Mouse (Mus musculus) kidney, postnatal 14 days (tissue): ENCODE measurements around the gene Ccdc190.
A peak's percentile ranks its signal among the peaks of the same experiment; 100 is the strongest.

Experiments
- DNase-seq: peaks from one replicate; pipeline ENCODE4 v3.0.0; 2022; ENCODE audit warnings: mixed read lengths

The Ccdc190 gene

DNA sequence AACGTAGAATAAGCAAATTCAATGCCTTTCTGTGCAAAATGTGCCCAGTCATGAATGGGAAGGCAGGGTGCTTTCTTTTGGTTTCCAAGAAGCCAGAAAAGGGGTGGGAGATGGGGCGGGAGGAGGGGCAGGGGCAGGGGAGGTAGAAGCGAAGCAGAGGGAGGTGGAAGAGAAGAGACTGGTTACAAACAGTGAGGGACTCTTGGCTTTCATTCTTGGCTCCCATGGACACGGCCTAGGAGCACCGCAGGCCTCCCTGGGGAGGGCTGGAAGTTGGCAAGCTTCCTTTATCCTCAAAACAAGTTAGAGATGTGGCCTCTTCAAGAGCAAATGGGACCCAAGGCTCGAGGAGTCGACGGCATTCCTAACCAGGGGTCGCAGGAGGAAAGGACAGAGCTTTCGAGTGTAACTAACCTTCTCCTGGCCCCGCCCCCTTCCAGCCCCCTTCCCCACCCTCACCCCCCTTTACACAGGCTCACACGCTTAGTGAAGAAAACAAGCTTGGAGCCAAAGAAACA lies at the start of gene Ccdc190:
TSS of gene Ccdc190 (plus strand) at position 195 of the 518 bp plus-strand sequence.
- peak; percentile 48 for DNase-seq

DNA sequence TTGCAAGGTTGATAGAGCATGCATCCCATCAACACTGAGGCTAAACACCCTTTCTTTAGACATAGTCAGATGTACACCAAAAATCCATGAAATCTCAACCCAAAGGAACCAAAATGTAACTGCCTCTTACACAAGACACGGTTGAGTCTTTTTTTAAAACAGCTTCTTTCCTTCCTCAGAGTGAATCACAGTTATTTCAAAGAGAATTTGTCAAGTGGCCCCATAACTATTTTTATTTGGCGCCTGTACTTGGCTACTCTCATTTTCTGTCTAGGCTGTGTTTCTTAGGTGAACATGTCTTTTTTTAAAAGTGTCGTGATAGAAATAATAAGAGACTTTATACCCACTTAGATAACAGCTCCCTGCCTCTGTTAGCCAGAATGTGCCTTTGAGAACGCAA lies 49.4 kb upstream of the Ccdc190 start:
- DNase-seq, result no peak

DNA sequence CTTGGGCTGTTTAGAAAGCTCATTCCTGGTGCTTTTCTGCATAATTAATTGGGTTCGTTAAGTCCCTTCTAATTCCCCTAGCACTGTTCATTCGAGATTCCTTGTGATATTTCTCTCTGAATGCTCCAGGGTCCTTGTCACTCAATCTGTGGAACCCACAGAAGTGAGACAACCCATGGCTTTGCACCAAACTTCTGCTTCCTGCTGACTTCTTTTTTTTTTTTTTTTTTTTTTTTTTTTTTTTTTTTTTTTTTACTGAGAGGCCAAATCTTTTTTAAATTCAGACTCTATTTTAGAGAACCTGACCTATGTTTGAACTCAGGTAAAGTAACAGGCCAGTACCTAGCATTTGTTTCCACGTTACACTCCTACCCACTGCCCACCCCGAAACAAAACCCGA lies 48.3 kb upstream of the Ccdc190 start:
- DNase-seq, result no peak

DNA sequence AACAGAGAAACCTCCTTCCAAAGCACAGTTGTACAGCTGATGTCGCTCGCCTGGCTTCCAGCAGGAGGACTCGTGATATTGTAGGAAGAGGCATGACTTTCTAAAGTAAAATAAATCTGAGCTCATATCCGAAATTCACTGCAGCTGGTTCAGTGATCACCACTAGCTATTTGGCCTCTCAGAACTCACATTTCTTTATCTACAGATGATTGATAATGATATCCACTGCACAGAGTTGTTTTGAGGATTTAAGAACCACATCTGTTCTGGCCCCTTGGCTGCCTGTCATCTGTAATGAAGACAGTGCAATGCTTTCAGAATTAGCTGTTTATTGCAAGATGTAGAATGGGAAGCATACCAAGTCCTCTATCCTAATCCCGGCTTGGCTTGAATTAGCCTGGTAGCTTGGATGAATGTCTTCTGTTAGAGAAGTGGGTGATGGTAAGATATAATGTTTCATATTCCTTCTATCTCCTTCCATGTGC lies 45.3 kb upstream of the Ccdc190 start:
- no peak for DNase-seq

DNA sequence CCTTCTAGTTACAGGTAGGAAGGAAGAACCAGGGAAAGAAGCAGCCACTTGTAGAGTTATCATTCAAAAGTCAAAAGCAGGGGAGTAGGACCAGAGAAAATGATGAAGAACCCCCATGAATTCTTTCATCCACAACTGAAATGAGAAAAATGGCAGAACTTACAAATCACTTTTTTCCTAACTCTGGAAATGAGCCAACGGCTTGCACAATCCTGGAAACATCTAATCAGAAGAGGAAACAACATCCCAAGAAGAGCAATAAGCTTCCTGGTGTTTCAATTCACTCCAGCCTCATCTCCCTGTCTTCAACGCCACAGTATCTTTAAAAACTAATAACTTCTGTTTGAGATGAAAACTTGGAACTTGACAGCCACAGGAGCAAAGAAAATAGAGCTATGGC lies 39.2 kb upstream of the Ccdc190 start:
- DNase-seq, result no peak

DNA sequence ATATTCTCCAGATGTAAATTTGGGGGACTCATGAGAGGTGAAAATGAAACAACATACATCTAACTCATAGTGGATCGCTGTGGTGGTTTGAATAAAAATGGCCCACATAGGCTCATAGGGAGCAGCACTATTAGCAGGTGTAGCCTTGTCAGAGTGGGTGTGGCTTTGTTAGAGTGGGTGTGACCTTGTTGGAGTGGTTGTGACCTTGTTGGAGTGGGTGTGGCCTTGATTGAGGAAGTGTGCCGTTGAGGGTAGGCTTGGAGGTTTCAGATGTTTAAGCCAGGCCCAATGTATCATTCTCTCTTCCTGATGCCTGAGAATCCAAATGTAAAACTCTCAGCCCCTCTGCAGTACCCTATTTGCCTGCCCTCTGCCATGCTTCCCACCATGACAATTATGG lies 34.5 kb upstream of the Ccdc190 start:
- no peak for DNase-seq

DNA sequence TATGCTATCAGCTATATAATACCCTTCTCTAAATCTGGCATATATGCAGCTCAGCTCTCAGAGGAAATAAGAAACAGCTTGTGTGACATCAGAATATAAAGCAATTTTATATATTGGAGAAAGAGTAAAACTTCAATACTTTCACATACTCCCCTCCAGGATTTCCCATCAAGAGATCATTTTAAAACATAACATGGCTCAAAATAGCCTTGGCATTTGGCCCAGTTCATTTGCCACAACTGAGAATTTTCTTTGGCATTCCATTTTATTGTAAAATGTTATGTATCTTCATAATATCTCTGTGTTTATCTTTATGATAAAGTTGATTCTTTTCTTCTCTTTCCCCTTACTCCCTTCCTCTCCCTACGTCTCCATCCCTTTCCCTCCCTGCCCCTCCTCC lies 32.8 kb upstream of the Ccdc190 start:
- no peak for DNase-seq

DNA sequence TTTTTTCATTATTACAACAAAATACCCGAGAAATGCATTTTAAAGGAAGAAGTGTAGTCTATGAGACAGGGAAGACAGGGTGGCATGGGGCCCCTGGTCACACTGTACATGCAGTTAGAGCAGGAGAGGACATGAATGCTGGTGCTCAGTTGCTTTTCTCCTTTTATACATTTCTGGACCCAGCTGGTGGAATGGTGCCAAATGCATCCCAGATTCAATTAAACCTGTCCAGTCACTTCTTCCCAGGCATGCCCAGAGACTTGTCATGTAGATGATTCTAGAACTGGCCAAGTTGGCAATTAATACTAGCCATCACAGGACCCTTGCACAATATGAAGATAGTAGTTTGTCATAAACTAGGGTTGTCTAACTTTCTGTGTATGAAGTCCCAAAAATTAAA lies 30.5 kb upstream of the Ccdc190 start:
- no peak for DNase-seq

DNA sequence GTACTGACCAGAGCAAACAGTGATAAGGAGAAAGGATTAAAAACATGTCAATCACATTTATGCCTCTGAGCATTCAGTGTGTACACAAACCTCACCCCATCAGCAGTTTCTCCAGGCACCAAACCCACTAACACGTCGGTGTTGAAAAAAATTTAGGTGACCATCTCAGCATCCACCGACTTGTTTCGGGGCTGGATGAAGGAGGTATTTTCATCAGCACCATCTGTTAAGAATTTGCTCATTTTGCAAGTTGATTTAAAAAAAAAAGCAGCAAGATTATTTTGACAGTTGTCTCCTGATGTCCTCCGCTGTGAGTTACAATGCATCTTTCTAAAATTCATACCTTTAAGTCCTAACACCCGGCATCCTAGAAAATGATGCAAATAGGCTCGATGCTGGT lies 29.8 kb upstream of the Ccdc190 start:
- no peak for DNase-seq

DNA sequence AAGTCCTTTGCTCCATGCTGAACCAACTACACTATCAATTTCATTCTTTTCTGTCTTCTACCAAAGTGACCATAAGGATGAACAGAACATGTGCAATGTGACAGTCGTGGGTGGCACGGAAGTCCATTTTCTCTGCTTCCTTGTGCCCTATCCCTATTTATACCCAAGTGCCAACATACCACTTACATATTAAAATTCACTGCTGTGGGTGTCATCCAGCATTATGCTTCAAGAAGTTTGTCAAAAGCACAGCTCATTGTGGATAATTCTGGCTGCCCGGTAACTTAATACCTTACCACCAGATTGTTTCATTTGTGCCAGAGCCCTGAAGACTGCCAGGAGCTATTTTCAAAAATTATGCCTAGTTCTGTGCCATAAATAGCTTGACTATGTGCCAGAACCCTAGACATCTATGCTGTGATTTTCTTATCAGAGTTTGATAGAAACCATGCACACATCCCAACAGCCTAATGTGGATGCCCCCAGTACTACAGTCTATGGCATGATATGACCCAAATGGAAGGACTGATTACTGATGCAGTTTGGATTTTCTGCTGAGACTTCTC lies 27.6 kb upstream of the Ccdc190 start:
- DNase-seq, result no peak

DNA sequence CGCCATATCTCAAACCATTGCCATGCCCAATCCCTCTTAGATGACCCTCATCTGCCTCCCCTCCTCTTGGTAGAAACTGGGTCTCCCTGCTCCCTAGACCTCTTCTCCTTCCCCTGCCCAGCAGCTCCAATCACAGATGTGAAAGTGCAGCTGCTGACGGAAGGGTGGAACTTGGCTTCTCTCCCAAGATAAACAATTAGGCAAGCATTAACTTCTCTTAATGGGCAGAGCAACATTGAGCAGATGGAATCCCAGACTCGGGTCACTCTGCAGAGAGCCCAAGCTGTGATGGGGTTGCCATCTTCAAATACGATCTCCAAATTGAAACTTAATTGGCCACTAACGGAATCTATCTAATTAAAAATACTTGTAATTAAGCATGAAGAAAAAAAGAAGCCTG lies 19.3 kb upstream of the Ccdc190 start:
- no peak for DNase-seq

DNA sequence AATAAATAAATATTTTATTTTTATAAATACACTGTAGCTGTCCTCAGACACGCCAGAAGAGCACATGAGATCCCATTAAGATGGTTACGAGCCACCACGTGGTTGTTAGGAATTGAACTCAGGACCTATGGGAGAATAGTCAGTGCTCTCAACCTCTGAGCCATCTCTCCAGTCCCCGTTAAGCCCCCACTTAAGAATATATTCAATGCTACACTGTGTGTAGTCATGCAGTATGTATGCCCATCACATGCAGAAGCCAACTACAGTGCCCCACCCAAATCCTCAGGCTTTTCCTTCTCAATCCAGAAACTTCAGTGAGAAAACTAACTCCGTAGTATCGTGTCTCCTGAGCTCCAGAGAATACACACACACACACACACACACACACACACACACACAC lies 18.8 kb upstream of the Ccdc190 start:
- DNase-seq, result no peak

DNA sequence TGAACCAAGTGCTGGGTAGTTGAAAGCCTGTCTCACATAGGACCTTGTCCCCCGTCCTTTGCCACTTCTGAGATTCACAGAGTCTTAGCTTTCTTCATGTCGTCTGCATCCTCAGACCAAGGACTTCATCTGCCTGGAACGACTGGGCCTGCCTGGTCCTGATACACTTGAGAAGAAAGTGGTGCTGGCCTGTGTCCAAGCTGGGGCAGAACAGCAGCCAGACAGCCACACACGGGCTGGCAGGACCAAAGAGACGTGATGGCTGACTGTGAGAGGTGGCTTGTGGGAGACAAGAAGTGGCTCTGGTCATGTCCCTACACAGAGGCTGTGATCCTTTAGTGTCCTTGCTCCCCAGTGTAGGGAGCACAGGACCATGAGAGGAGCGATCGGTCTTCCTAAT lies 17.7 kb upstream of the Ccdc190 start:
- no peak for DNase-seq

DNA sequence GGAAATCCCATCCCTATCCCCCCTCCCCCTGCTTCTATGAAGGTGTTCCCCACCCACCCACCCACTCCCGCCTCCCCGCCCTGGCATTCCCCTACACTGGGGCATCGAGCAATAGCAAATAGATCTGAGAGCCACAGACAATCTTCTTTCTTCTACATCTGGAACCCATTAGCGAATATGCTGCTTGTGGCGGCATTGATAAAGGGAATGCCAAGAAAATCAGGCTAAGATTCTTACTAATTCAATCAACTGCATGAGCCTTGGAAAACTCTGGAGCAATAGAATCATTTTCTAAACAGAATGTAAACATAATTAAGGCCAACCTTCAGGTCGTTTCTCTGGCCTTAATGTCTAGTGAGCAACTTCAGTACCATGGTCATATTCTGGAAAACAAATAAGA lies 16.9 kb upstream of the Ccdc190 start:
- no peak for DNase-seq

DNA sequence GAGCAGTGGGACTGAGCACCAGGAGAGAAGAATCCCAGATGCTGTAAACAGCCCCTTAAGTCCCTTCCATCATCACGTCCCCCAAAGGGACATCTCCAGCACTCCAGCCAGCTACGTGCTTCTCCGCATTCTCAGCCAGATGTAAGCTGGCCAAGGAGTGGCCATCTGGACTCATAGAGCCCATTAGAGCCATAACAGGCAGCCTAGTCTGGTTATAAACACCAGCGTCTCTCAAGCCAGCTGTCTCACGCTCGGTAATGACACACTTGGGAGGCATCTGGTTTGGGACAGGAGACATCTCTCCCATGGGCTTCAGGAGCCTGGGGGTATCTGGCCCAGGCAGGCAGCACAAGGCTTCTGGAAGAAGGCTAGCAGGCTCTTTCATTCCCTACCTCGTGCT lies 11.8 kb upstream of the Ccdc190 start:
- DNase-seq, result no peak

DNA sequence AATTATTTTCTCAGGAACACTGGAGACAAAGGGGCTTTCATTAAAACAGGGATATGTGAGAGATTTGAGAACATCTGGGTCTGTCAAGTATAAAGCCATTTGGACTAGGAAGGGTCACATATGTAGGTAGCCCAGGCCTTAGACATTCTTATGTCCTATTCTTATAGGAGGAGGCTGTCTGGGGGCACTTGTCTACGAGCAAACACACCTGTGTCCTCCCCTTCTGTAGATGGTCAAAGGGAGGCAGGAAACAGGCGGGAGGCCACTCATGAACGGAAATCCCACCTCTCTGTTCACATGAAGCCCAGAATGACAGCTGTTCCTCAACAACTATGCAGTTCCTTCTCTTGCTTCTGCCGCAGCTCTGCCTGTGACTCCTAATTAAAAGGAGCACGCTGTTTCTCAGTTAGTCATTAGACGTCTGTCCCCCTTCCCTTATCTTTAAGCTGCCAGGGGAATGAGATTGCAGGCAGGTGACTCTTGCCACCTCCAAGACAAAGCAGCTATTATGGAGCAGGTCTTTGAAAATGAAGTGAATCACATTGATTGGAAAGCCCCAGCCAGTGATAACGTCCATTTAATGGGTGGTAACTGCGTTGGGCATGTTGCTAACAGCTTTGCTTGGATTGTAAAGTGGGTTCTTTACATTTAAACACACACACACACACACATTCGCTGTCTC lies 11.2 kb upstream of the Ccdc190 start:
- no peak for DNase-seq

DNA sequence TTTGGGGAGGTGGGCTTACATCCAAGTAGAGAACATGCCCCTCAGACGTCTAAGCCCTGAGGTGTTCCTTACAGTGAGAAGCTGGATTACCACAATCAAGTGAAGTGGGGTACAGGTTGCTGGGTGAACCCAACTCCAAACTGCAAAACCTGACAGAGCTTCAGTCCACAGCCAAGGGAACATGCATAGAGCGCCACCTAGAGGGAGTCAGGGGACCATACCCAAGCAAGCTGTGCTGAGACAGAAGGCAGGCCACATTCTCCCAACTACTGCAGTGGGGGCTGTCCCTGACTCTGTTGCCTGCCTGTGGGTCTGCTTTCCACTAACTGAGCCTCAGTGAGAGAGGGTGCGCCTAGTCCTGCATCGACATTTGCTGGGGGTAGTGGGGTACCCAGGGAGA lies 10.4 kb upstream of the Ccdc190 start:
- DNase-seq, result peak; percentile 45

DNA sequence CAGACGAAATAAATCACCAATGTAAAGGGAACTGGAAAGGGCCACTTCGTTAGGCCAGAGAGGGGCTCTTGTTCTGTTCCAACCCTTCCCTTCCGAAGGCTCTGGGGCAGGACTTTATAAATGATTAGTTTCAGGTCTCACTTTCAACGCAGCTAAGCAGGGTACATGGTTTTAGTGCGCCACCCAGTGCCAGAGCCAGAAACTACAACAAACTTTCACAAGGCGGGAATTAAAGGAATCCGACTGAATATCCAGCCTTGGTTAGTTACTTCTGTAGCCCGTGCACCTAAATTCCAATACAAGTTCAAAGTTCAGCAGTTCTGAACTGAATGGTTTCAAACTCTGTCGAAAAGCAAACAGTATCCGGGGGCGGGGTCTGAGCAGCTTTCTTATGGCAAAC lies 9.2 kb upstream of the Ccdc190 start:
- DNase-seq, result peak; percentile 80

DNA sequence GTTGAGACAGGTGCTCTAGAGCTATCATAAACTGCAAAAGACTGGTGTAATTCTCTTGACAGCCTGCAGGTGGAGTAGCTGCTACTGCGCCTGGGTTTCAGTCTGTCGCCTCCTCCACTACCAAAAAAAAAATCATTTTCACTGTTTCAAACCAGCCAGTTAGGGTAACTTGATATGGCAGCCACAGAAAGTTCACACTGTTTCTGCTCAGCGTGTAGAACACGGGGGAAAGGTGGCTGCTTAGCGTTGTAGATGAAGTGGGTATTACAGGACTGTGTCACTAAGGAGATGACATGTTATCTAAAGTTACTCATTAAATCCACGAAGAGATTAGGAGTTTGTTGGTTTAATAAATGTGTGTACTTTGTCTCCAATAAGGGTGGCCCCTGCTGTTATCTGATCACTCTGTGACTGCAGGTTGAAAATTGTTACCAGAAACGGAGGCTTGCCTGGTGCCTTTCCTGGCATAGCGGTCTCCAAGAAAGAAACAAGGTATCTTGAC lies 6.7 kb upstream of the Ccdc190 start:
- peak; percentile 49 for DNase-seq

DNA sequence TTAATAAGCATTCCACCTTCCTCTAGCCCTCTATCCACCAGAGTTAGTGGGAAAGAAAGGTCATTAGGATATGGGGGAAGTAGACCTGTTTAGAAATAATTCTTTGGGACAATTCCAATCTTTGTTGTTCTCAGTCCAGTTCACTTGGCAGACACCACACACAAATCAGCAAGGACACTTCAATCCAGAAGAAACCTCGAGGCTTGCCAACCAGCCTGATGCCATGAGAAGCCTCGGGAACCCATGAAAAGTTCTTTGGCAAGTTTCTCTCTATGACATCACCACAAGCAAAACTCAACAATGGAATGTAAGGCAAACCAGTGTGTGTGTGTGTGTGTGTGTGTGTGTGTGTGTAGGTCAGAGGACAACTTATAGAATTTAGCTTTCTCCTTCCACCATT lies 3.9 kb upstream of the Ccdc190 start:
- no peak for DNase-seq

DNA sequence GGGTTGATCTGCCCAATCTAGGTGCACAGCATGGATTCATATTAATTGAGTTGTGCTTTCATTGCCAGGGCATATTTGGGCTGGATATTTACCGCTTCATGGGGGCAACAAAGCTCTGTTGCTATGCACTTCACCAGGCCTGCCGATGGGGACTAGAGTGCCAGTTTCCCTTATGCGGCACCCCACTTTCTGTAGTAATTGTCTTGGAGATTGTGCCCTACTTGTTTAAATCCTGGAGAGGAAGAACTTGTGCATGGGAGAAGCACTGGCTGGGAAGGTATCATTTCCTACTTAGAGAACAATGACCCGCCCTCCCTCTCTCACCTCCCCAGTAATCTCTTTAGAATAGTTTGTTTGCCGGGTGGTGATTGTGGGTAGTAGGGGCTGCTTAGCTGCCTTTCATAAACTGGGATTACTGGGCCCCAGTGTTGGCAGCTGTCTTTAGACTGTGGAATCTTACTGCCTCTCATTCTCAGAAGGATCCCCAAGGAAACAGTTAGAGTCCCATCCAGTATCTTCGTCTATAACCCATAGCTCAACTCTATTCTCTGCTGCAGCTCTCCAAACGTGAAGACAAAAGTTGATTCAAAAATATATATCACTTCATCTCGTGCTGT lies 587 bp upstream of the Ccdc190 start:
- DNase-seq, result no peak

DNA sequence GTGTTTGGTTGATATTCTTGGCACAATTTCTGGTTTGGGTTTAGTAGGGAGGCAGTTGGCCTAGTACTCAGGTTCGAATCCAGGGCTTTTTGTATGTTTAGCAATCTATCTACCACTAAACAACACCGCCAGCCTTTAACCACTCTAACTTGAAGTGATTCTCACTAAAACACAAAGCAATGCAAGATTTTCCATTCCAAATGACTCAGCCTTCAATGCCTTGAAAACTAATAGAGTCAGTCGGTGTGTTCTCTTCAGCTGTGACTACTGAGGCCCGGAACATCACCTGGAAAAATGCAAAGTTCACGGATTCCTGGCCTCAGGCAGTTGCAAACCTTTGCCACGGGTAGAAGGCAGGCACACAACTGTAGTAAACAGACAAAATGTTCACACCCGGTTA lies 3.2 kb downstream of the Ccdc190 start:
- no peak for DNase-seq

DNA sequence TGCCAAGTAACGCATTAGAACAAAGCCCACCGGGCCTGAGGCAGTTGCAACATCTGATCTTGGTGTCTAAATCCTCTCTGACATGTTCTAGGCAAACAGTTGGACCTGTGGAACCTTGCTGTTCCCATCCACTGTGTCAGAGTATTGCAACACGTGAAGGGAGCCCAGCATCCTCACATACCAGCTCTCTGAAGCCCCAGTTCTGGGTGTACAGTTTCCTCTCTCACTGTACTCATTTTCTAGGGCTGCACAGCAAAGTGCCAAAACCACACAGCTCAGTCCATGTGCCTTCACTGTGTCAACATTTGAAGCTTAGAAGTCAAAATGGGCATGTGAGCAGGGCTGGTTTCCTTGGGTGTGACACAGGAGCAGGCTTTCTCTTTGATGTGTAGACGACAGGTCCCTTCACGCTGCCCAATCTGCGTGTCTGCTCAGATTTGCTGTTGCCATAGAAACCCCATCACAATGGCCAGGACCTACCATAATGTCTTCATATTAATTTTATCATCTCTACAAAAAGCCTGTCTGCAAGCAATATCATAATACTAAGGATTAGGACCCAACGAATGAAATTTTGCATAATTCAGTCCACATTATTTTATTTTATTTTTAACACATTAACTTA lies 3.8 kb downstream of the Ccdc190 start:
- DNase-seq, result no peak
